ENCODE assay signal across 14 mouse cellular contexts in genomic region chr2:78331736-78332475, GRCm38 (mm10).
A peak's percentile ranks its signal among the peaks of the same experiment; 100 is the strongest.
DNase-seq lines count a peak whose midpoint lies in the region.
"Had no signal": no experiment of that assay in that cellular context is flagged by ENCODE, and none has a peak within 500 bp of the region (broad histone marks: within the 10 kb centered on the region; RNA-seq: fewer than 3 reads in every experiment).

No protein-coding gene starts in this region.

- DNase-seq in adrenal gland, adult 2 months = peak; percentile 10
- no peak for DNase-seq in adrenal gland, postnatal 10 days
- peak; percentile 96 for DNase-seq in brain, adult 2 months (ENCODE audit: low read depth, low spot score)
- peak; percentile 34 to 35 for DNase-seq in cerebellum, postnatal 10 days
- DNase-seq in heart, postnatal 10 days = peak; percentile 53 to 67
- no peak for DNase-seq in kidney, postnatal 25 days
- DNase-seq in spleen, adult 12 weeks (ENCODE audit: low spot score) = no peak
- DNase-seq in lung, postnatal 10 days = no peak
- DNase-seq: forebrain, postnatal 0 days; gastrocnemius, postnatal 25 days; kidney, adult 9 months; kidney, postnatal 4 days; right cerebral cortex, adult 18-20 months; thymus, postnatal 14 days had no signal

- intact Hi-C loops in heart, postnatal 10 days (cut with DNase I) = no loop called here

Comparison
In these comparisons a context has a peak if more than half of its experiments do, and no peak if none do; other contexts are left out.
1. DNase-seq: peak in adrenal gland, adult 2 months (single experiment), brain, adult 2 months (single experiment), cerebellum, postnatal 10 days (2 of 2) and heart, postnatal 10 days (2 of 2); none in adrenal gland, postnatal 10 days (single experiment), kidney, postnatal 25 days (0 of 2), spleen, adult 12 weeks (single experiment) and lung, postnatal 10 days (single experiment).